Mouse (Mus musculus) hematopoietic stem cell, adult 5-6 weeks (primary cell): ENCODE results near the gene Ccdc177. TPM values are rescaled to one million over a fixed set of nuclear protein-coding genes. Genes with fewer than 3 reads are reported as not detected.
A peak's percentile ranks its signal among the peaks of the same experiment; 100 is the strongest.
"Not testable (repeated sequence)": the region's sequence is repeated elsewhere in the genome, so short reads cannot be mapped to it uniquely, and the experiment has no call there.

Experiments
- ATAC-seq, 2 experiments: fragments of 125-278 bp in 1 of 2; replicated peaks in 1 of 2; 2 replicates each; pipeline ENCODE4 v1.8.0; 2016 to 2017; ENCODE audit warnings: inconsistent platforms in 2 of 2, mild to moderate bottlenecking in 2 of 2, moderate number of reproducible peaks in 2 of 2, low read depth in 1 of 2, moderate TSS enrichment in 1 of 2; ENCODE audit not compliant: low FRiP score in 2 of 2, poor library complexity in 2 of 2, severe bottlenecking in 2 of 2, insufficient read depth in 1 of 2, low TSS enrichment in 1 of 2
- total RNA-seq: library from RNA; stranded (forward); fragments of 172-1452, 232-1000 nt; gene quantifications from 2 replicates; pipeline ENCODE4 v1.2.3, GENCODE M21; 2017

The Ccdc177 gene
- total RNA-seq, result 0.06 TPM in 1 of 2 replicates, not detected in the other

- ATAC-seq, result peak; percentile 81 to 82
These were observed at the start of gene Ccdc177 for GRCm38 (mm10) chr12:80760396-80760801. TSS of gene Ccdc177 (minus strand) at chr12:80760687.

- no peak for ATAC-seq
These were observed 49.5 kb upstream of the Ccdc177 start for GRCm38 (mm10) chr12:80810005-80810404.

GRCm38 (mm10) chr12:80807451-80808085, 47.1 kb upstream of the Ccdc177 start:
- ATAC-seq, result no peak

- ATAC-seq, result no peak
These were observed 44.5 kb upstream of the Ccdc177 start for GRCm38 (mm10) chr12:80804861-80805428.

- ATAC-seq, result no peak
These were observed 43.4 kb upstream of the Ccdc177 start for GRCm38 (mm10) chr12:80803924-80804323.

- ATAC-seq, result no peak
These were observed 41.0 kb upstream of the Ccdc177 start for GRCm38 (mm10) chr12:80801443-80801842.

- ATAC-seq, result no peak
These were observed 39.7 kb upstream of the Ccdc177 start for GRCm38 (mm10) chr12:80800156-80800555.

GRCm38 (mm10) chr12:80798271-80798670, 37.8 kb upstream of the Ccdc177 start:
- no peak for ATAC-seq

- no peak for ATAC-seq
These were observed 34.7 kb upstream of the Ccdc177 start for GRCm38 (mm10) chr12:80794935-80795785.

GRCm38 (mm10) chr12:80794522-80794921, 34.0 kb upstream of the Ccdc177 start:
- no peak for ATAC-seq

- ATAC-seq, result no peak
These were observed 33.0 kb upstream of the Ccdc177 start for GRCm38 (mm10) chr12:80793535-80793934.

GRCm38 (mm10) chr12:80792867-80793266, 32.4 kb upstream of the Ccdc177 start:
- peak; percentile 29 to 68 for ATAC-seq

GRCm38 (mm10) chr12:80791571-80792444, 31.3 kb upstream of the Ccdc177 start:
- ATAC-seq, result no peak

- ATAC-seq, result 0 out of 4 replicates have a peak, but pooled peaks of 1 of the 2 experiments have one; percentile 9
These were observed 30.4 kb upstream of the Ccdc177 start for GRCm38 (mm10) chr12:80790700-80791570.

- ATAC-seq, result peak; percentile 86 to 93
These were observed 29.6 kb upstream of the Ccdc177 start, which contains the start of gene Susd6 for GRCm38 (mm10) chr12:80789849-80790694. TSS of gene Susd6 (plus strand) at chr12:80790510.

GRCm38 (mm10) chr12:80789276-80789675, 28.8 kb upstream of the Ccdc177 start:
- not testable (repeated sequence) for ATAC-seq
